Mouse (Mus musculus) forebrain, embryonic 11.5 days (tissue): ENCODE data around the gene Qpctl. TPM values are rescaled to one million over a fixed set of nuclear protein-coding genes. Genes with fewer than 3 reads are reported as not detected.

Experiments
- ATAC-seq: fragments of 200-750 bp; cut with Nextera tagmentation; replicated peaks from 2 replicates; pipeline ENCODE4 v1.8.0; 2017; ENCODE audit warnings: moderate TSS enrichment; ENCODE audit not compliant: low FRiP score
- DNase-seq: peaks from one replicate; pipeline ENCODE4 v3.0.0-alpha.2; 2017; ENCODE audit warnings: low spot score
- H3K27ac ChIP-seq: fragments of 300-500 bp; sonication (generic); 2 replicates; pipeline ENCODE4 v1.5.1; 2014; ENCODE audit warnings: low read depth, low read length
- H3K27me3 ChIP-seq: fragments of 300-500 bp; sonication (generic); 2 replicates; pipeline ENCODE4 v1.6.1; 2014; ENCODE audit warnings: mild to moderate bottlenecking, low read length, mixed read lengths; ENCODE audit not compliant: control insufficient read depth, insufficient read depth
- H3K36me3 ChIP-seq: fragments of 300-500 bp; sonication (generic); 2 replicates; pipeline ENCODE4 v1.6.1; 2014; ENCODE audit warnings: mild to moderate bottlenecking, low read length, moderate library complexity, mixed read lengths; ENCODE audit not compliant: control insufficient read depth, insufficient read depth
- H3K4me1 ChIP-seq: fragments of 300-500 bp; sonication (generic); replicated peaks from 2 replicates; pipeline ENCODE4 v1.6.1; 2014; ENCODE audit warnings: low read length, mixed read lengths; ENCODE audit not compliant: control insufficient read depth, insufficient read depth
- H3K4me2 ChIP-seq: fragments of 300-500 bp; sonication (generic); 2 replicates; pipeline ENCODE4 v1.6.1; 2014; ENCODE audit warnings: low read depth, mild to moderate bottlenecking, low read length, moderate library complexity, mixed read lengths; ENCODE audit not compliant: severe bottlenecking
- H3K4me3 ChIP-seq: fragments of 300-500 bp; sonication (generic); 2 replicates; pipeline ENCODE4 v1.5.1; 2014; ENCODE audit warnings: low read depth, low read length
- H3K9ac ChIP-seq: fragments of 300-500 bp; sonication (generic); 2 replicates; pipeline ENCODE4 v1.6.1; 2014; ENCODE audit warnings: low read length
- H3K9me3 ChIP-seq: fragments of 300-500 bp; sonication (generic); 2 replicates; pipeline ENCODE4 v1.6.1; 2016; ENCODE audit warnings: low read length, mixed read lengths; ENCODE audit not compliant: control insufficient read depth
- WGBS: fragments of 180-500 bp; shearing (Covaris S2); extraction: QIAGEN DNeasy Blood & Tissue Kit; methylation state at CpG from one replicate; pipeline ENCODE4 v1.1.7; 2014; 5-methylcytosine and 5-hydroxymethylcytosine counted together
- polyA plus RNA-seq: library from polyadenylated mRNA; unstranded; fragments of >200 nt; fragmentation: Nextera tagmentation; extraction: Ambion mirVana; gene quantifications from 2 replicates; pipeline ENCODE4 v1.2.1, GENCODE M21; 2014

The Qpctl gene
- polyA plus RNA-seq, 1 experiment from 2014 or later, result 13.9 TPM

DNA sequence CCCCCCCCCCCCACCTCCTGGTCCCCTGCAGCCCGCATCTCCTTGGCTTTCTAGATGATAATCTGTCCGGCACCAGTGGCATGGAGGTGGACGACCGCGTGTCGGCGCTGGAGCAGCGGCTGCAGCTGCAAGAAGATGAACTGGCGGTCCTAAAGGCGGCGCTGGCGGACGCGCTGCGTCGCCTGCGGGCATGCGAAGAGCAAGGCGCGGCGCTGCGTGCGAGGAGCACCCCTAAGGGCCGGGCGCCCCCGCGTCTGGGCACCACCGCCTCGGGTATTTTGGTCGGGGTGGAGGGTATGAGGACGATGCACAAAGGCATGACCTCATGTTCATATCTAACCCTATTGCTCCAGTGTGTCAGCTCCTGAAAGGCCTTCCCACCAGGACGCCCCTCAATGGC lies 30.1 kb upstream of the Qpctl start:
- 0 out of 2 replicates have a peak, but pooled peaks have one; percentile 8 for ATAC-seq
- DNase-seq, result peak; percentile 88
- H3K4me1 ChIP-seq, result peaks cover 8% of the 10 kb centered on the region
- H3K4me2 ChIP-seq, result peak overlapping the region; percentile 50
- H3K9me3 ChIP-seq, result no peaks in the 10 kb centered on the region
- no peak overlapping the region for H3K27ac ChIP-seq
- H3K27me3 ChIP-seq, result peaks cover 48% of the 10 kb centered on the region
- H3K4me3 ChIP-seq, result peak overlapping the region; percentile 19
- H3K36me3 ChIP-seq, result no peaks in the 10 kb centered on the region
- WGBS, result under 1% methylated on average over 31 of the region's 32 CpGs
- H3K9ac ChIP-seq, result peak overlapping the region; percentile 9; the same call in 1 of the 2 replicates

DNA sequence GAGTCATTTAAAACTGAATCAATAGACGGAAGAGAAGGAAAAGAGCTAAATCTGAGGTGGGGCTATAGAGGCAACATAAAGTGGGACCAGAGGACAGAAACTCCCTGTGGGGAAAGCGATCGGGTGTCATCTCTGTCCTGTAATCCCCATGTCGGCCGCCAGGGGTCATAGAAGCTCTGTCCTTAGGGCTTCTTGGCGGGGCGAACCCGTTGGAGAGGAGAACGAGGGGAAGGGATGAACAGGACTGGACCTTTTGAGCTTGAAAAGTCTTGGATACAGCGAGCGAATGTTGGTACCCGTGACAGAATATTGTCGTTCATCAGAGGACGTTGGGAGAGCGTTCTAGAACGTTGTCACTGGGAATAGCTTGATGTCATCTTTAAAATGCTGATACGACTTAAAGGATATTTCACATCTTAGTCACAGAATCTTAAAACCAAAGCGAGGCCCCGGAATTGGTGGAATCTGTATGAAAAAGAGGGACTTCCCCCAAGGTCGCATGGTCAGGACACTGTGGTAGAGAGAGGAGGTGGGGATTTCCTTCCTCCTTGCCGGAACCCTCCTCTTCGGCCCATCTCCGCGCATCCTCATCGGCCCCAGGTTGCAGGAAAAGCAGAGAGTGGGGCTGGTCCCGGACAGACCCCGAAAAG lies 29.5 kb upstream of the Qpctl start:
- Histone ChIP-seq H3K4me1 (peaks cover 8% of the 10 kb centered on the region), H3K4me3 (peak overlapping the region; percentile 19), H3K36me3 (no peaks in the 10 kb centered on the region), H3K9ac (no peak overlapping the region), H3K4me2 (peak overlapping the region; percentile 50), H3K9me3 (no peaks in the 10 kb centered on the region), H3K27ac (no peak overlapping the region), H3K27me3 (peaks cover 48% of the 10 kb centered on the region)
- DNase-seq (peak; percentile 87), ATAC-seq (0 out of 2 replicates have a peak, but pooled peaks have one; percentile 2)
- WGBS, result 7% methylated on average over 27 of the region's 27 CpGs

DNA sequence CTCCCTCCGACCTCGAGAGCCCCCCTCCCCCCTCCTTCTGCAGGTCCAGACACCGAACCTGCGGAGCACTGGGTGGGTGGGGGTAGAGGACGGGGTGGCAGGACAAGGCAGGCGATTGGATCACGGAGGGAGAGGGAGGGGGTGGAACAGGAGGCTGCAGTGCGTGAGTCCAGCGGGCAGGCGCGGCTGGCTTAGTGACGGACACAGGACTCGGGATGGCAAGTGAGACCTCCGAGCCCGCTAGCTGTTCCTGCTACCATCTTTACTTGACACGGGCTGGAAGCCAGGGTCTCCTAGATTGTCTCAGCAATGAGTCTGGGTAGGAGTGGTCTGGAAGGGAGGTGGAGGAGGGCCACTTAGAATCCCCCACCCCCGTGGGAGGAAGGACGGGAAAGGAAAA lies 28.9 kb upstream of the Qpctl start:
- Histone ChIP-seq H3K9me3 (no peaks in the 10 kb centered on the region), H3K9ac (no peak overlapping the region), H3K27me3 (peaks cover 48% of the 10 kb centered on the region), H3K4me3 (no peak overlapping the region), H3K4me1 (peaks cover 9% of the 10 kb centered on the region), H3K27ac (no peak overlapping the region), H3K4me2 (peak overlapping the region; percentile 6; the same call in 1 of the 2 replicates), H3K36me3 (no peaks in the 10 kb centered on the region)
- DNase-seq (peak; percentile 63), ATAC-seq (no peak)
- WGBS, result 7% methylated on average over 18 of the region's 18 CpGs

DNA sequence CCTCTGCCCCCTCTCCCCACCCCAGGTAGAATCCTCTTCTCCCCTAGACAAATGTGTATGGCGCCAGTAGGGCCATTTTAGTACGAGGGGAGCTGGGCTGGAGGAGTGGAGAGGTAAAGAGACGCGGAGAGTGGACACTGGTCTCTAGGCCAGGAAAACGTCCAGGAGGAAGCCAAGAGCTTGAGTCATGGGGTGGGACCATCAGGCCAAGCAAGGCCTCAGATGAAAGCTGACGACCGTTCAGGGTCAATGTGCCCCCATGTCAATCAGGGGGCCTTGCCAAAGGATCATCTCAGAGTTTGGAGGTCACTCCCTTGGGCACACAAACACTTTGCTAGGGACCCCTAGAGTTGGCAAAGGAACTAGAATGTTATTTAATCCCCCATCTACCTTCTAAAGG lies 28.1 kb upstream of the Qpctl start:
- H3K9me3 ChIP-seq, result no peaks in the 10 kb centered on the region
- H3K27me3 ChIP-seq, result peaks cover 48% of the 10 kb centered on the region
- WGBS, result 60% methylated on average over 7 of the region's 7 CpGs
- no peak overlapping the region for H3K27ac ChIP-seq
- no peak overlapping the region for H3K9ac ChIP-seq
- H3K36me3 ChIP-seq, result no peaks in the 10 kb centered on the region
- ATAC-seq (no peak), DNase-seq (no peak)
- no peak overlapping the region; the same call in 1 of the 2 replicates for H3K4me2 ChIP-seq
- no peak overlapping the region for H3K4me3 ChIP-seq
- H3K4me1 ChIP-seq, result peaks cover 15% of the 10 kb centered on the region

DNA sequence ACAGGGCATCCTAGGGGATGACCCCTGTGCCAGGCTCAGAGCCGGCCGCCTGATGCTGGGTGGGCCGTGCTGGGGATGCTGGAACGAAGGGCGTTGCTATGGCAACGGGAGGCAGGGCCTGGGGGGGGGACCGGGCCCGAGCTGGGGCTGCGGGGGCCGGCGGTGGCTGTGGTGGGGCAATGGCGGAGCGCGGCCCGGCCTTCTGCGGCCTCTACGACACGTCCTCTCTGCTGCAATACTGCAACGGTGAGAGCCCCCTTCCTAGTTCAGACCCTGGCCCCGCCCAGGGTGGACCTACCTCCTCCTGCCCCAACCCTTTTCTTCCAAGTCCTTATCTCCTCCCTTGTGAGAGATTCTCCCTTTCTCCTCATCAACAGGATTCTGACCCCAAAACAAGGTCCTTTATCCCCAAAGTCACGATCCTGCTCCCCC lies 27.4 kb upstream of the Qpctl start:
- no peak overlapping the region for H3K27ac ChIP-seq
- ATAC-seq (peak; percentile 17; the same call in 1 of the 2 replicates), DNase-seq (peak; percentile 74)
- no peaks in the 10 kb centered on the region for H3K36me3 ChIP-seq
- H3K4me2 ChIP-seq, result peak overlapping the region; percentile 63
- H3K9me3 ChIP-seq, result no peaks in the 10 kb centered on the region
- H3K27me3 ChIP-seq, result peaks cover 48% of the 10 kb centered on the region
- WGBS, result 2% methylated on average over 17 of the region's 21 CpGs
- peaks cover 14% of the 10 kb centered on the region for H3K4me1 ChIP-seq
- peak overlapping the region; percentile 40 for H3K4me3 ChIP-seq
- peak overlapping the region; percentile 50 for H3K9ac ChIP-seq

DNA sequence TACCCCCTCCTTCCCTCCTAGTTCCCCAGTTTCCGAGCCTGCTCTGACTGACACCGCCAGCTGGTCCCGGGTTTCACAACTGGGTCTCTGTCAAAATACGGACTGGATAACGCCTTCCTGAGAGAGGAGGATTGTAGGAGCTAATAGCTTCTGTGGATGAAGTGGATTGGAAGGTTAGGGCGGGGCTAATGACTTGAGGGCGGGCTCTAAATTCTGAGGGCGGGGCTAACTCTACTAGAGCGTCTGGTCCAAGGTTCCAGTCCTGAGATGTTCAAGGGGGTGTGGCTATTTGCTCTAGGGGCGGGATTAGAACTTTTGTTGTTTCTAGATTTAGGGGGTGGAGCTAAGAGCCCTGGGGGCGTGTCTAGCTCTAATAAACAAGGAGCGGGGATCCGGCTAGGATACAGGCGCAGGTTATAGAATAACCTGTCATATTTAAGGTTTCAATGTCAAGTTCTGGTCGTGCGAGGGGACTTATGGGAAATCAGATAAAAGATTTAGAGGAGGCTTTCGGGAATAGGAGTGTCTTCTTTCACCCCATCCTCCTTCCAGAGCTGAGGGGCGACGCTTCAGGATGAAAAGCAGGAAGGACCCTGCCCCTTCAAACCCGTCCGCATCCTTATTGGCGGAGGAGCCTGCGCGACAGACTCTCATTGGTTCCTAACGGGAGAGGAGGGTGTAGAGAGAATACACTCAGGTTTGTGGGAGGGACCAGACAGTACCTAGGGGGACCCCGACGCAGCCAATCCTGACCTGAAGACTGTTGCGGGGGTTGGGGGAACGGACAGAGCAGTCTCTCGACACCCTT lies 26.8 kb upstream of the Qpctl start, which contains the start of gene Eml2:
Gene Eml2 (plus strand): TSS at position 714 of the 808 bp plus-strand sequence.
- Histone ChIP-seq H3K4me3 (peak within 1 kb of the TSS; percentile 40), H3K27ac (no peak within 1 kb of the TSS), H3K36me3 (no peaks in the 10 kb centered on the region), H3K9ac (peak within 1 kb of the TSS; percentile 50), H3K9me3 (no peaks in the 10 kb centered on the region), H3K4me2 (peak within 1 kb of the TSS; percentile 63), H3K4me1 (peaks cover 12% of the 10 kb centered on the region; the same call in 1 of the 2 replicates), H3K27me3 (peaks cover 48% of the 10 kb centered on the region)
- under 1% methylated on average over 30 of the region's 30 CpGs for WGBS
- DNase-seq (peak; percentile 72), ATAC-seq (peak; percentile 78)

DNA sequence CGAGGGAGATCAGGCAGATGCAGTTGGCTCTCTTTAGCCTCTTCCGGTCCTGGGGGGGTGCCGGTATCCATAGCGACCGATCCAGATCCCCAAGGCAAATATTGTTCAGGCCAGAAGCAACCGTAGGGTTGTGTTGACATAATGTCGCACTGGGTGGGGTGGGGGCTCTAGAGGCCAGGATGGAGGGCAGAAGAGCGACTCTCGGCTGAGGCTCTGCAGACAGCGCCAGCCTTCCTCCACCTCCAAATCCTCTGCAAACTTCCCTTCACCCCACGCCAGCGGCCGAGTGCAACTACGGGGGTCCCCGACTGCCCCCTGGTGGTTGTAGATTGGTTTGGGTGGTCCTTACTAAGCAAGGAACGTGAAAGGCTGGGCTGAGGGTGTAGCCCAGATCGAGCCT lies 23.8 kb upstream of the Qpctl start:
- Histone ChIP-seq H3K36me3 (no peaks in the 10 kb centered on the region), H3K4me2 (peak overlapping the region; percentile 40), H3K9ac (peak overlapping the region; percentile 47), H3K4me1 (peaks cover 8% of the 10 kb centered on the region; the same call in 1 of the 2 replicates), H3K9me3 (no peaks in the 10 kb centered on the region), H3K4me3 (peak overlapping the region; percentile 20; the same call in 1 of the 2 replicates), H3K27ac (no peak overlapping the region), H3K27me3 (peaks cover 24% of the 10 kb centered on the region)
- DNase-seq (peak; percentile 94), ATAC-seq (peak; percentile 52; the same call in 1 of the 2 replicates)
- 3% methylated on average over 17 of the region's 17 CpGs for WGBS

DNA sequence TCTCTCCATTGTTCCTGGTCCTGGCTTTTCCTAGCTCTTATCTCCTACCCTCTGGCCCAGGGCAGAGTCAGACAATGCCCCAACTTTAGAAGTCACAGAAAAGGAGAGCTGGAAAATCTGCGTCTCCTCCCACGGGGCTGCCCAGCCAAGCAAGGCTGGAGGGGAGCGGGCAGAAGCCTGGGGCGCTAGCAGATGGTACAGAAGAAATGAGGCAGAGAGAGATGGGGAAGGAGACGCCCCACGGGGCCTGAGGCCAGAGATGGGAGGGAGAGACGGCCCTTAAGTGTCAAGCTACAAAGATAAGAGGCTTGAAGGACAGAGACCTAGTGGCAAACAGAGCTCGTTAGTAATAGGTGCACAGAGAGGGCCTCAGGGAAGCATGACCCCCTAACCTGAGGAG lies 22.7 kb upstream of the Qpctl start:
- no peak overlapping the region for H3K27ac ChIP-seq
- ATAC-seq, result no peak
- no peak overlapping the region for H3K9ac ChIP-seq
- no peak for DNase-seq
- WGBS, result 57% methylated on average over 8 of the region's 8 CpGs
- no peak overlapping the region for H3K4me3 ChIP-seq
- no peaks in the 10 kb centered on the region; the same call in 1 of the 2 replicates for H3K9me3 ChIP-seq
- H3K36me3 ChIP-seq, result no peaks in the 10 kb centered on the region
- H3K4me1 ChIP-seq, result peaks cover 8% of the 10 kb centered on the region; the same call in 1 of the 2 replicates
- H3K27me3 ChIP-seq, result peaks cover 14% of the 10 kb centered on the region
- no peak overlapping the region for H3K4me2 ChIP-seq
